Mouse (Mus musculus): ENCODE data around the gene Fap. TPM values are rescaled to one million over a fixed set of nuclear protein-coding genes. Genes with fewer than 3 reads are reported as not detected.

The Fap gene
- polyA plus RNA-seq, 1 experiment from 2014 or later, result 1.5 TPM

DNA sequence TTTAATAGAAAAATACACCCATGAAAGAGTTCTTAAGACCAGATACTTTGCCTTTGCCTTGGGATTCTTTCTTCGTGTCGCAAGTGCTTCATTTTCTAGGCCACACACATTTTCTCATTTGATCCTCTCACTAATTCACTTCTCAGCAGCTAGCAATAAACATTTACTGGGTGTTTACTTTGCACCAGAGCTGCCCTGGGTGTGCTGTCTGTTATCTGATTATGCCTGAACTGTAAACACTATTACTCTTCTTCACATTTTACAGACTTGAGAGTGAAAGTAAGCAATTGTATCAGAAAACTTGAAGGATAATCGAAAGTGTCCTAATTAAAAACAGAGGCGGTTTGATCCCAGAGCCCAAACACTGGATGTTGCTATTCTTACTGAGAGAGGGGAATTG, 15.5 kb upstream of the Fap start:
- no peaks in the 10 kb centered on the region for H3K4me1 ChIP-seq (ENCODE audit: control insufficient read depth, insufficient read depth, low read depth, low read length)
- H3K4me3 ChIP-seq (ENCODE audit: low read length), result no peak overlapping the region
- H3K9ac ChIP-seq (ENCODE audit: low read depth, low read length), result no peak overlapping the region
- H3K36me3 ChIP-seq (ENCODE audit: control insufficient read depth, insufficient read depth, low read length), result no peaks in the 10 kb centered on the region
- WGBS, result 84% methylated on average over 4 of the region's 4 CpGs
- no peak overlapping the region for H3K4me2 ChIP-seq (ENCODE audit: low read length)
- no peak for ATAC-seq
- no peaks in the 10 kb centered on the region for H3K27me3 ChIP-seq (replicated peaks; ENCODE audit: control insufficient read depth, insufficient read depth, low read length)
- H3K9me3 ChIP-seq (ENCODE audit: control insufficient read depth, low read length), result no peaks in the 10 kb centered on the region
- no peak overlapping the region for H3K27ac ChIP-seq (ENCODE audit: low read depth, low read length)

DNA sequence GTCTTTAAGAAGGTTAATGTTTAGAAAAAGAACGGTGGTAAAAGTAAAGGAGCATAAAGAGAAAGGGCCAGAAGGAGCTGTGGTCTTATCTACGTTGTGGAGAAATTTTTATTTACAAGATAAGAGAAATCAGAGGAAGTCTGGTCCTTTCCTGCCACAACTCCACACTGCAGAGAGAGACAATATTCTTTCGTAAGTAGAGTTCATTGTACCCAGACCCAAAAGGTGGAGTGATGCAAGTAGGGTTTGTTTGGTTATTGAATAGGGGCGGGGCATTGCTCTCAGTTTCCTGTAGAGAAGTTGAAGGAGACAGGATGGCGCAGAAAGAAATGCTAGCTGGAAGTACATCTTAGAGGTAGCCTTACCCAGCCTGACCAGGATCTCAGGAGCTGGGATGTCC, 11.9 kb upstream of the Fap start:
- Histone ChIP-seq H3K9me3 (ENCODE audit: control insufficient read depth, low read length) (no peaks in the 10 kb centered on the region), H3K27ac (ENCODE audit: low read depth, low read length) (no peak overlapping the region), H3K4me3 (ENCODE audit: low read length) (no peak overlapping the region), H3K27me3 (replicated peaks; ENCODE audit: control insufficient read depth, insufficient read depth, low read length) (no peaks in the 10 kb centered on the region), H3K9ac (ENCODE audit: low read depth, low read length) (no peak overlapping the region), H3K4me1 (ENCODE audit: control insufficient read depth, insufficient read depth, low read depth, low read length) (no peaks in the 10 kb centered on the region), H3K4me2 (ENCODE audit: low read length) (no peak overlapping the region), H3K36me3 (ENCODE audit: control insufficient read depth, insufficient read depth, low read length) (no peaks in the 10 kb centered on the region)
- 90% methylated on average over 5 of the region's 5 CpGs for WGBS
- ATAC-seq, result no peak

DNA sequence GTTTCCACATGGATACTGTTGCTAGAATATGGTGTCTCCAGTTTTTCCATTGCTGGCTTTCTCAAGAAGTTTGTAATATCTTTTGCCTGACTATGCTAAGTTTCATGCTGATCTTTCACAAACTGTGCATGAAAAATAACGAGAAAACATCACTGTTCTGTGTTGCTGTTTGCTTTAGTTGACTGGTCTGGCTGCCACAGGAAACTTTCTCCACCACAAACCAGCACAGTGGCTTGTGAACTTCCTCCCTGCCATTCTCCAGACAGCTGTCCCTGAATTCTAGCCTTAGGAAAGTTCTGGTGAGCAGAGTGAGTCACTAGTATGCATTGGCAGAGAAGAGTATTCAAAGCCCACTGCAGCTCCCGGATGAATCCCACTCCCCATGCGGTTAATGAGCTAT, 1.1 kb upstream of the Fap start:
- no peak for ATAC-seq
- Histone ChIP-seq H3K4me2 (ENCODE audit: low read length) (no peak overlapping the region), H3K4me3 (ENCODE audit: low read length) (no peak overlapping the region), H3K36me3 (ENCODE audit: control insufficient read depth, insufficient read depth, low read length) (no peaks in the 10 kb centered on the region), H3K27ac (ENCODE audit: low read depth, low read length) (no peak overlapping the region), H3K27me3 (replicated peaks; ENCODE audit: control insufficient read depth, insufficient read depth, low read length) (no peaks in the 10 kb centered on the region), H3K4me1 (ENCODE audit: control insufficient read depth, insufficient read depth, low read depth, low read length) (no peaks in the 10 kb centered on the region), H3K9ac (ENCODE audit: low read depth, low read length) (no peak overlapping the region), H3K9me3 (ENCODE audit: control insufficient read depth, low read length) (no peaks in the 10 kb centered on the region)
- 75% methylated on average over 3 of the region's 3 CpGs for WGBS

- H3K9me3 ChIP-seq (ENCODE audit: control insufficient read depth, low read length), result no peaks in the 10 kb centered on the region
- no peak for ATAC-seq
- WGBS, result 80% methylated on average over 7 of the region's 7 CpGs
- no peaks in the 10 kb centered on the region for H3K4me1 ChIP-seq (ENCODE audit: control insufficient read depth, insufficient read depth, low read depth, low read length)
- H3K4me2 ChIP-seq (ENCODE audit: low read length), result no peak overlapping the region
- no peaks in the 10 kb centered on the region for H3K27me3 ChIP-seq (replicated peaks; ENCODE audit: control insufficient read depth, insufficient read depth, low read length)
- no peak overlapping the region for H3K27ac ChIP-seq (ENCODE audit: low read depth, low read length)
- no peak overlapping the region for H3K4me3 ChIP-seq (ENCODE audit: low read length)
- no peaks in the 10 kb centered on the region for H3K36me3 ChIP-seq (ENCODE audit: control insufficient read depth, insufficient read depth, low read length)
- H3K9ac ChIP-seq (ENCODE audit: low read depth, low read length), result no peak overlapping the region
Measured at GRCm38 (mm10) chr2:62574250-62574649, 375 bp upstream of the Fap start.

GRCm38 (mm10) chr2:62573099-62573752, 649 bp downstream of the Fap start:
- Histone ChIP-seq H3K4me1 (ENCODE audit: control insufficient read depth, insufficient read depth, low read depth, low read length) (no peaks in the 10 kb centered on the region), H3K9ac (ENCODE audit: low read depth, low read length) (no peak overlapping the region), H3K9me3 (ENCODE audit: control insufficient read depth, low read length) (no peaks in the 10 kb centered on the region), H3K27me3 (replicated peaks; ENCODE audit: control insufficient read depth, insufficient read depth, low read length) (no peaks in the 10 kb centered on the region), H3K4me3 (ENCODE audit: low read length) (no peak overlapping the region), H3K36me3 (ENCODE audit: control insufficient read depth, insufficient read depth, low read length) (no peaks in the 10 kb centered on the region), H3K27ac (ENCODE audit: low read depth, low read length) (no peak overlapping the region), H3K4me2 (ENCODE audit: low read length) (no peak overlapping the region)
- WGBS, result 75% methylated on average over 10 of the region's 10 CpGs
- ATAC-seq, result no peak

GRCm38 (mm10) chr2:62564687-62565086, 9.2 kb downstream of the Fap start:
- Histone ChIP-seq H3K27me3 (replicated peaks; ENCODE audit: control insufficient read depth, insufficient read depth, low read length) (no peaks in the 10 kb centered on the region), H3K9ac (ENCODE audit: low read depth, low read length) (no peak overlapping the region), H3K36me3 (ENCODE audit: control insufficient read depth, insufficient read depth, low read length) (no peaks in the 10 kb centered on the region), H3K4me1 (ENCODE audit: control insufficient read depth, insufficient read depth, low read depth, low read length) (no peaks in the 10 kb centered on the region), H3K4me3 (ENCODE audit: low read length) (no peak overlapping the region), H3K9me3 (ENCODE audit: control insufficient read depth, low read length) (no peaks in the 10 kb centered on the region), H3K27ac (ENCODE audit: low read depth, low read length) (no peak overlapping the region), H3K4me2 (ENCODE audit: low read length) (no peak overlapping the region)
- no peak for ATAC-seq
- WGBS, result 79% methylated on average over 1 of the region's 1 CpGs

DNA sequence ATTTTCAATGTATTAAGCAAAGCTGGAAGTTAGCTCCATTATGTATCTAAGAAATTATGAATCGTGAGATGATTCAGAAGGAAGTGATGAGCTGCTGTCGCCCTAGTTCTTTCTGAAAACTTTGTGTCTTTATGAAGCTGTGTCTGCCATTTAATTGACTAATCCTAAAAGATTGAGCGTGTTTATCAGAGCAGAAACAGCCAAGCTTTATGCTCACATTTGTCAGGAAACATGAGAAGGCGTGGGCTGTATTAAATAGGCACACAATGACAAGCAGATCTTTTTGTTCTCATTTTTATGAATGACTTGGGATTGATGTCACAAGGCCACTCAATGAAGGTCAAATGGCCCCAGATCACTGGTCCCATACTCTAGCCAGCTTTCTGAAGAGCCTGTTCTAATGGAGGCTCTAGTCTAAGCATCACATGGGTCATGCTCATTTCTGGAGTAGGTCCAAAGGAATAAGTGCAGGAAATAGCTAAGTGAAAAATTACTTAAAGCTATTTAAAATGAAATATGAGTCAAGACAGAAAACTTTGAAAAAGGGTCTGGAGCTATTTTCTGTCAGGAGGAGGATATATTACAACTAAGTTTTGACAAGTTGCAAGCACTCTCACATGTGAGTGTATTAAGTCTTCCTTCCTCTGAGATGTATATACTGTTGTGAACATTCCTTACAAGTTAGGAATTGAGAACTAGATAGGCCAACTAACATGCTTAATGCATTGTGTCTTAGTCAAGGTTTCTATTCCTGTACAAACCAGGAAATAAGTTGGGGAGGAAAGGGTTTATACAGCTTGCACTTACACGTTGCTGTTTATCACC, 11.0 kb downstream of the Fap start:
- Histone ChIP-seq H3K4me1 (ENCODE audit: control insufficient read depth, insufficient read depth, low read depth, low read length) (no peaks in the 10 kb centered on the region), H3K4me3 (ENCODE audit: low read length) (no peak overlapping the region), H3K9ac (ENCODE audit: low read depth, low read length) (no peak overlapping the region), H3K27me3 (replicated peaks; ENCODE audit: control insufficient read depth, insufficient read depth, low read length) (no peaks in the 10 kb centered on the region), H3K4me2 (ENCODE audit: low read length) (no peak overlapping the region), H3K27ac (ENCODE audit: low read depth, low read length) (no peak overlapping the region), H3K36me3 (ENCODE audit: control insufficient read depth, insufficient read depth, low read length) (no peaks in the 10 kb centered on the region), H3K9me3 (ENCODE audit: control insufficient read depth, low read length) (no peaks in the 10 kb centered on the region)
- WGBS, result 68% methylated on average over 5 of the region's 5 CpGs
- ATAC-seq, result no peak

GRCm38 (mm10) chr2:62557417-62557816, 16.5 kb downstream of the Fap start:
- H3K27me3 ChIP-seq (replicated peaks; ENCODE audit: control insufficient read depth, insufficient read depth, low read length), result no peaks in the 10 kb centered on the region
- H3K9ac ChIP-seq (ENCODE audit: low read depth, low read length), result no peak overlapping the region
- WGBS, result 83% methylated on average over 2 of the region's 2 CpGs
- ATAC-seq, result no peak
- H3K9me3 ChIP-seq (ENCODE audit: control insufficient read depth, low read length), result no peaks in the 10 kb centered on the region
- no peaks in the 10 kb centered on the region for H3K4me1 ChIP-seq (ENCODE audit: control insufficient read depth, insufficient read depth, low read depth, low read length)
- no peak overlapping the region for H3K4me2 ChIP-seq (ENCODE audit: low read length)
- H3K36me3 ChIP-seq (ENCODE audit: control insufficient read depth, insufficient read depth, low read length), result no peaks in the 10 kb centered on the region
- no peak overlapping the region for H3K4me3 ChIP-seq (ENCODE audit: low read length)
- no peak overlapping the region for H3K27ac ChIP-seq (ENCODE audit: low read depth, low read length)

- no peaks in the 10 kb centered on the region for H3K36me3 ChIP-seq (ENCODE audit: control insufficient read depth, insufficient read depth, low read length)
- H3K9ac ChIP-seq (ENCODE audit: low read depth, low read length), result no peak overlapping the region
- WGBS, result 92% methylated on average over 9 of the region's 9 CpGs
Measured at GRCm38 (mm10) chr2:62556349-62556748, 17.5 kb downstream of the Fap start.

More at GRCm38 (mm10) chr2:62556349-62556748, 17.5 kb downstream of the Fap start:
- Histone ChIP-seq H3K9me3 (ENCODE audit: control insufficient read depth, low read length) (no peaks in the 10 kb centered on the region), H3K4me1 (ENCODE audit: control insufficient read depth, insufficient read depth, low read depth, low read length) (no peaks in the 10 kb centered on the region), H3K27me3 (replicated peaks; ENCODE audit: control insufficient read depth, insufficient read depth, low read length) (no peaks in the 10 kb centered on the region), H3K27ac (ENCODE audit: low read depth, low read length) (no peak overlapping the region), H3K4me2 (ENCODE audit: low read length) (no peak overlapping the region), H3K4me3 (ENCODE audit: low read length) (no peak overlapping the region)
- no peak for ATAC-seq

All from hindbrain, embryonic 16.5 days (tissue).